ENCODE assay signal across 9 mouse cellular contexts in genomic region chr6:24348481-24349062, GRCm38 (mm10).
DNase-seq lines count a peak whose midpoint lies in the region; ATAC-seq lines count a peak whose summit lies in the region.
"Had no signal": no experiment of that assay in that cellular context is flagged by ENCODE, and none has a peak within 500 bp of the region (broad histone marks: within the 10 kb centered on the region; RNA-seq: fewer than 3 reads in every experiment).

No protein-coding gene starts in this region.

- no peaks in the 10 kb centered on the region for H3K4me1 ChIP-seq in heart, embryonic 16.5 days (ENCODE audit: control insufficient read depth, insufficient read depth, low read length)
- H3K4me1 ChIP-seq in heart, embryonic 12.5 days (replicated peaks): no peaks in the 10 kb centered on the region
- H3K4me1 ChIP-seq in neural tube, embryonic 12.5 days: no peaks in the 10 kb centered on the region
- H3K4me1 ChIP-seq in limb, embryonic 10.5 days: peaks cover 14% of the 10 kb centered on the region
- peaks cover 9% of the 10 kb centered on the region; the same call in 1 of the 2 replicates for H3K4me1 ChIP-seq in stomach, embryonic 16.5 days (ENCODE audit: control insufficient read depth, insufficient read depth, low read length)

- H3K27me3 ChIP-seq in heart, embryonic 16.5 days (ENCODE audit: control insufficient read depth, insufficient read depth, low read length): no peaks in the 10 kb centered on the region
- H3K27me3 ChIP-seq in heart, embryonic 12.5 days (replicated peaks): no peaks in the 10 kb centered on the region
- H3K27me3 ChIP-seq in neural tube, embryonic 12.5 days (replicated peaks): no peaks in the 10 kb centered on the region
- no peaks in the 10 kb centered on the region for H3K27me3 ChIP-seq in limb, embryonic 10.5 days (ENCODE audit: low read depth, poor library complexity, severe bottlenecking)
- H3K27me3 ChIP-seq in stomach, embryonic 16.5 days (ENCODE audit: control insufficient read depth, insufficient read depth, low read length): no peaks in the 10 kb centered on the region

- no peaks in the 10 kb centered on the region for H3K36me3 ChIP-seq in heart, embryonic 16.5 days (ENCODE audit: control insufficient read depth, insufficient read depth)
- no peaks in the 10 kb centered on the region for H3K36me3 ChIP-seq in heart, embryonic 12.5 days
- H3K36me3 ChIP-seq in neural tube, embryonic 12.5 days: no peaks in the 10 kb centered on the region
- no peaks in the 10 kb centered on the region for H3K36me3 ChIP-seq in limb, embryonic 10.5 days
- no peaks in the 10 kb centered on the region for H3K36me3 ChIP-seq in stomach, embryonic 16.5 days (ENCODE audit: control insufficient read depth, insufficient read depth, low read length)

- WGBS in heart, embryonic 16.5 days: 76% methylated on average over 8 of the region's 8 CpGs
- WGBS in heart, embryonic 12.5 days: 76% methylated on average over 8 of the region's 8 CpGs
- 42% methylated on average over 8 of the region's 8 CpGs for WGBS in neural tube, embryonic 12.5 days
- 77% methylated on average over 8 of the region's 8 CpGs for WGBS in limb, embryonic 10.5 days
- WGBS in stomach, embryonic 16.5 days: 49% methylated on average over 8 of the region's 8 CpGs

- H3K4me3 ChIP-seq in heart, embryonic 16.5 days (ENCODE audit: low read length): no peak overlapping the region
- no peak overlapping the region for H3K4me3 ChIP-seq in heart, embryonic 12.5 days
- no peak overlapping the region for H3K4me3 ChIP-seq in neural tube, embryonic 12.5 days
- no peak overlapping the region for H3K4me3 ChIP-seq in limb, embryonic 10.5 days
- no peak overlapping the region for H3K4me3 ChIP-seq in stomach, embryonic 16.5 days (replicated peaks; ENCODE audit: low read length)

- H3K4me2 ChIP-seq in heart, embryonic 16.5 days (ENCODE audit: low read depth, low read length): peak overlapping the region; percentile 5; the same call in 1 of the 2 replicates
- H3K4me2 ChIP-seq in heart, embryonic 12.5 days: no peak overlapping the region
- peak overlapping the region; percentile 40 for H3K4me2 ChIP-seq in neural tube, embryonic 12.5 days (replicated peaks)
- H3K4me2 ChIP-seq in stomach, embryonic 16.5 days (ENCODE audit: low read depth, low read length): peak overlapping the region; percentile 34

- ATAC-seq in heart, embryonic 16.5 days (replicated peaks; ENCODE audit: extremely low read depth, insufficient read depth, low FRiP score): no peak
- ATAC-seq in heart, embryonic 12.5 days (ENCODE audit: insufficient number of reproducible peaks, low FRiP score): no peak
- ATAC-seq in neural tube, embryonic 12.5 days (ENCODE audit: low FRiP score, low read depth): no peak
- no peak; the same call in 1 of the 2 replicates for ATAC-seq in stomach, embryonic 16.5 days (ENCODE audit: insufficient read depth, low FRiP score)
- ATAC-seq in megakaryocyte-erythroid progenitor cell, adult 5-6 weeks (replicated peaks; ENCODE audit: low FRiP score, low TSS enrichment, poor library complexity, severe bottlenecking): no peak; the same call in 1 of the 2 replicates

- intact Hi-C loops in gastrocnemius, postnatal 36 days (cut with DNase I): no loop called here

- no peaks in the 10 kb centered on the region for H3K9me3 ChIP-seq in heart, embryonic 16.5 days (replicated peaks; ENCODE audit: control insufficient read depth, low read length)
- no peaks in the 10 kb centered on the region for H3K9me3 ChIP-seq in heart, embryonic 12.5 days (replicated peaks)
- no peaks in the 10 kb centered on the region for H3K9me3 ChIP-seq in neural tube, embryonic 12.5 days
- H3K9me3 ChIP-seq in limb, embryonic 10.5 days (replicated peaks): no peaks in the 10 kb centered on the region
- no peaks in the 10 kb centered on the region for H3K9me3 ChIP-seq in stomach, embryonic 16.5 days (replicated peaks; ENCODE audit: control insufficient read depth, low read length)

- no peak overlapping the region for H3K27ac ChIP-seq in heart, embryonic 16.5 days (ENCODE audit: low read length)
- H3K27ac ChIP-seq in heart, embryonic 12.5 days (ENCODE audit: poor library complexity, severe bottlenecking): no peak overlapping the region
- H3K27ac ChIP-seq in neural tube, embryonic 12.5 days: no peak overlapping the region
- H3K27ac ChIP-seq in limb, embryonic 10.5 days: peak overlapping the region; percentile 42; the same call in 1 of the 2 replicates
- H3K27ac ChIP-seq in stomach, embryonic 16.5 days (ENCODE audit: low read length): peak overlapping the region; percentile 37

- no peak for DNase-seq in neural tube, embryonic 10.5 days (ENCODE audit: extremely low spot score, low spot score)
- DNase-seq in limb, embryonic 10.5 days (ENCODE audit: low spot score): no peak
- DNase-seq in gastrocnemius, postnatal 36 days: no peak
- DNase-seq: right cerebral cortex, postnatal 25 days had no signal

- no peak overlapping the region for H3K9ac ChIP-seq in heart, embryonic 16.5 days (ENCODE audit: low read length)
- H3K9ac ChIP-seq in heart, embryonic 12.5 days: no peak overlapping the region
- no peak overlapping the region for H3K9ac ChIP-seq in neural tube, embryonic 12.5 days
- no peak overlapping the region for H3K9ac ChIP-seq in stomach, embryonic 16.5 days (ENCODE audit: low read length)

Comparison
In these comparisons a context has a peak if more than half of its experiments do, and no peak if none do; other contexts are left out.
1. H3K27ac ChIP-seq: peak in limb, embryonic 10.5 days (single experiment) and stomach, embryonic 16.5 days (single experiment); none in heart, embryonic 16.5 days (single experiment), heart, embryonic 12.5 days (single experiment) and neural tube, embryonic 12.5 days (single experiment).